Mouse (Mus musculus) brown adipose tissue, adult 24 weeks (tissue): ENCODE measurements around the gene Tmem174. TPM values are rescaled to one million over a fixed set of nuclear protein-coding genes. Genes with fewer than 3 reads are reported as not detected.
A peak's percentile ranks its signal among the peaks of the same experiment; 100 is the strongest.

ENCODE experiments used
- H3K27ac ChIP-seq: fragments of 200-500 bp; replicated peaks from 2 replicates; pipeline ENCODE4 v1.5.1; 2012; ENCODE audit warnings: low read depth, mild to moderate bottlenecking, low read length
- H3K4me1 ChIP-seq: fragments of 200-500 bp; 2 replicates; pipeline ENCODE4 v1.6.1; 2012; ENCODE audit warnings: low read length, mixed read lengths; ENCODE audit not compliant: control insufficient read depth, insufficient read depth, insufficient read length
- H3K4me3 ChIP-seq: fragments of 200-500 bp; 2 replicates; pipeline ENCODE4 v1.5.1; 2012; ENCODE audit warnings: low read depth, mild to moderate bottlenecking, low read length, moderate library complexity; ENCODE audit not compliant: insufficient read depth
- polyA plus RNA-seq: library from polyadenylated mRNA; stranded (reverse); fragments of >200 nt; gene quantifications from 2 replicates; pipeline ENCODE4 v1.2.4, GENCODE M21; 2012; ENCODE audit not compliant: missing spikeins, insufficient read depth, insufficient read length

The Tmem174 gene
- polyA plus RNA-seq, 1 experiment, result not detected

DNA sequence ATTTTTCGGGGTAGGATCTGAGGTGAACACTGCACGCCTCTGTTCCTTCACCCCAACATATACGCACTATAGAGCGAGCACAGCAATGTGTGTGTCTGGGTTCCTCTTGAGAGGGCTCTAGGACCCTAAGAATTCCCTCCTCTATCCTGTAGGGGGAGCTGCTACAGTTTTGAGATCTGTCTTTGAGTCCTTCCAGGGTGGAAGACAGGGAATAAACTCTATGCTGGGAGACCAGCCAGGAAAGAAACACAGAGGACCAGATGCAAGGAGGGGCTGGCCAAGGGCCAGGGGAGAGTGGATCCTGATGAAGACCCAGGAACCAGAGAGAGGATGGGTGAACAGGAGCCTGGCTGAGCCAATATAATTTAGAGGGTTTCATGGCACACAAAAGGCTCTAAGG is 40.5 kb downstream of the Tmem174 start:
- H3K27ac ChIP-seq, result no peak overlapping the region
- no peak overlapping the region for H3K4me3 ChIP-seq
- H3K4me1 ChIP-seq, result no peaks in the 10 kb centered on the region

DNA sequence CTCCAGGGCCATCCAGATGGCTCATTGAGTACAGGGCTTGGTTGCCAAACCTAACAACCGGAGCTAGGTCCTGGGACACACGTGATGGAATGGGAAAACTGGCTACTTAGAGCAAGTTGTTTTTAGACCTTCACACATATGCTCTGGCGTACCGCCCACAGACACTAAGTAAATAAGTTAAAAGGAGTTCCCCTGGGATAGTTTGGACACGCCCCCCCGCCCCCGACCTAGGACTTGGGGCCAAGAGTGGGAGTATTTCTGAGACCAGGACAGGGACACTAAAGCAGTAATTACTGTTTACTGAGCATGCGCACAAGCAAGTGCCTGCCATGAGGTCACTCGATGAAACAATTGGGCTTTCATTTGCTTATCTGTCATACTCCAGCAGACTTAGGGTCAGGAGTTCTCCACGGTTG is 42.5 kb downstream of the Tmem174 start:
- H3K4me1 ChIP-seq, result no peaks in the 10 kb centered on the region
- H3K27ac ChIP-seq, result no peak overlapping the region
- no peak overlapping the region for H3K4me3 ChIP-seq

DNA sequence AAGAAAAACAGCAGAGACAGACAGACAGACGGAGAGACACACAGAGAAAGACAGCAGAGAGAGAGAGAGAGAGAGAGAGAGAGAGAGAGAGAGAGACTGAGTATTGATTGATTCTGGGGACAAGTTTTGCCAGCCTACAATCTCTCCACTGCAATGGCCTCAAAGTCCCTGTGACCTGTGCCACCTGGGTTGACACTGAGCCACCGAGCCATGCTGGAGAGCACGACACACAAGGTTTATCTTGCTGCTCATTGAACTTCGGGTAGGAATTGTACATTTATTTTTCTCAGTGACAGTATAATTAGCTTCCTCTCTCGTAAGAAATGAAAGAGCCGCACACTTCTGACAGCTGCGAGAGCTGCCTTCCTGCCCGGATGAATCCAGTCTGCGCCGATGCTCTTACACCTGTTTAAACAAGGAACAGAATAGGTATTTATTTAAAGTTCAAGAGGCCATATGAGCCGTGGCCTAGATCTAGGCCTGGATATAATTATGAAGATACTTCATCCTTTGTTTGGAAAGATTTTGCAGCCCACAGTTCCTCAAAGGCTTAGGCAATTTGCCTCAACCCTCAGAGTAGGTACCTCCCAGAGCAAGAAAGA is 43.2 kb downstream of the Tmem174 start:
- Histone ChIP-seq H3K4me3 (no peak overlapping the region), H3K27ac (no peak overlapping the region), H3K4me1 (no peaks in the 10 kb centered on the region)

DNA sequence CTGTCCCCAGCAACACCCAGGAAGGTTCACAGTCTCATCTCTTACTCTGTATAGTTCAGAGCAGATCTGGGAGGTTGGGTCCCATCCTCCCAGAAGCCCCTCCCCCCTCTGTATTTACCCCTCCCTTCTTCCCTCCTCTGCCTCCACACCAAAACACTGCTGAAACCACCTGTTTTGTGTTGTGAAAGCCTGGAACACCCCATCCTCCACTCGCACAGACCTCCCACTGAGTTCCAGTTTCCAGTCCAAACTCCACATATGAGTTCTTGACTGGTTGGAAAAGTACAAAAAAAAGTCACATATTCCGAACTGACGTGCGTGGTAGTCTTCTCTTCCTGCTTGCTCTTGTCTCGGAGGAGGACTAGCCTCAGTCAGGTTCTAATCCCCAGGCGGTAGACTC is 45.8 kb downstream of the Tmem174 start:
- Histone ChIP-seq H3K4me3 (no peak overlapping the region), H3K4me1 (no peaks in the 10 kb centered on the region), H3K27ac (no peak overlapping the region)

DNA sequence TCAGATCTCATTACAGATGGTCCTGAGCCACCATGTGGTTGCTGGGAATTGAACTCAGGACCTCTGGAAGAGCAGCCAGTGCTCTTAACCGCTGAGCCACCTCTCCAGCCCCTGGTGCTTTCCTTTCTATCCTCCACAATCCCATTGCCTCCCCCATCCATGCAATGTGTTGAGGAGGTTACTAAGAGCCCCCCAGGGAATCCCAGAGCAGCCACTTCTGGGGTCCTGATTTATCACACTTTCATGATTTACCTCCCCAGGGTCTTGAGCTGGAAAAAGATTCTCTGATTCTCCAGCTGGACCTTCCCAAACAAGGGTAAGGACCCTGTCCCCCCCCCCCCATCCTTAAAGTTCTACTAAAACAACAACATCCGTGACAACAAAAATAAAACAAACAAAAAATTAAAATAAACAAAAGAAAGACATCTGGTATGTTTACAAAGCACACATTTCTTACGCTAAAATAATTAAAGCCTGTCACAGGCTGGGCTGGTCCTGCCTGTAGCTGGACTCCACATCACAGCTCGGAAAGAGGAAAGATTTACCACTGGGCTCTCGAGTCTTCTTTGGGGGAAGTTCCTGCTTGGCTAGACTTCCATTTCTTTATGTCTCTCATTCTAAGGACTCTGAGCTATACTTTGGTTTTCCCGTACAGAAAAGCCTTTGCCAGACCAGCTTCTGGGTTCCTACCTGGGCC is 46.4 kb downstream of the Tmem174 start:
- Histone ChIP-seq H3K4me1 (no peaks in the 10 kb centered on the region), H3K27ac (no peak overlapping the region), H3K4me3 (no peak overlapping the region)

DNA sequence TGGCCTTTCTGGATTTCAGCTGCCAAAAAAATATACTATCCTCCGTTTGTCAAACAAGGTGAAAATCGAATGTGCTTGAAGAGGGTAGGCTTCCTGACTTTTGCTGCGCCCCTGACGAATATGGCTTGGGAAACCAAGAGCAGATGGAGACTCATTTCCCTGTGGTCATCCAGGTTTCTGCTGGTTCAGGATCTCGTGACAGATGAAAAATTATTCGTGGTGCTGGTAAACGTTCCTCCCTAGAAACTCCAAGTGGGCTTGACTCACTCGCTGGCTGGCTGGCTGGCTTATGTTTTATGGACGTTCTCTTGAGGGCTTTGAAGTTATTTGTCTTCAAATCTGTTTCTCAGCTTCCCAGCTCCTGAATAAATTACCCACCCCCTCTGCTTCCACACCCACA is 47.6 kb downstream of the Tmem174 start:
- Histone ChIP-seq H3K4me3 (0 out of 2 replicates have a peak overlapping the region, but pooled peaks have one; percentile 19), H3K27ac (no peak overlapping the region)

DNA sequence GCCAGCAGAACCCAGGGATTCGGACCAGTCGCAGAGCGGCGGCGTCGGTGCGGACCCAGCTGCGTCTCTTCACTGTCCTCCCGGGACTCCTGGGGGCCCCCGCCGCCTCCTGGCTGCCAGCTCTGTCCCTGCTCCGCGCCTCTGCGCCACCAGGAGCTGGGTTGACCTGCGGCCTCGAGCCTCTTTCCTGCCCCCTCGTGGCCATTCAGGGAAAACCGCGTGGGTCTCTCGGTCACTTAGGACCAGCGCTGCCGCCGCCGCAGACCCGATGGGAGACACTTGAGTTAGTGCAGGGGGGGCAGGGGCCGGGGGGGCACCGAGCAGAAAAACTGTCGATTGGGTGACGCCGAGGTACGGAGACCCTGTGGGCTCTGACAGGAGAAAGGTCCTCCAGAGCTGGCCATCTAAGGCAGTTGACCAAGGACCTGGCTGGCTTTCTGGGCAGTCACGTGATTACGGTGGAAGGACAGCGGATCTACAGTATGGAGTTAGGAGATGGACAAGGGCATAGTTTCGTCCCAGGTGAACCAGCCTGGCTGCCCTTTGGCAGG is 48.2 kb downstream of the Tmem174 start:
- H3K4me1 ChIP-seq, result no peaks in the 10 kb centered on the region
- H3K27ac ChIP-seq, result no peak overlapping the region
- peak overlapping the region; percentile 35 for H3K4me3 ChIP-seq

More for the DNA sequence above, 47.6 kb downstream of the Tmem174 start:
- H3K4me1 ChIP-seq, result no peaks in the 10 kb centered on the region

DNA sequence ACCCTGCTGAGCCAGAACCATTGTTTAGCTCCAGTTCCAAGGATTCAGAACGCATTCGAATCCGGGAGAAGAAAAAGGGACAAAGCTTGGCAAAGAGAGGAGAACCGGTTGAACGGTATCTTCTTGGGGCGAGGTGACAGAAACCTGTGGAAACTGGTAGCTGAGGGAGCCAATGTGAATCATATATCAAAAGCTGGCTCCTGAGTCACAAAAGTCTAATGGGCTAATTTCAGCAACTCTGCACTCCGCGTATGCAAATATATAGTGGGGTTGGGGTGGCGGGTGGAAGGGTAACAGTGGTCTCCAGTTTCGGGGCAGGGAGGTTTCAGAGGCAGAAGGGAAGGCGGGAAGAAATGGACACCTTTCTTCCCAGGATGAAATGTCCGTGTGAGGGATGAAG is 48.7 kb downstream of the Tmem174 start:
- Histone ChIP-seq H3K27ac (no peak overlapping the region), H3K4me3 (peak overlapping the region; percentile 35), H3K4me1 (no peaks in the 10 kb centered on the region)

DNA sequence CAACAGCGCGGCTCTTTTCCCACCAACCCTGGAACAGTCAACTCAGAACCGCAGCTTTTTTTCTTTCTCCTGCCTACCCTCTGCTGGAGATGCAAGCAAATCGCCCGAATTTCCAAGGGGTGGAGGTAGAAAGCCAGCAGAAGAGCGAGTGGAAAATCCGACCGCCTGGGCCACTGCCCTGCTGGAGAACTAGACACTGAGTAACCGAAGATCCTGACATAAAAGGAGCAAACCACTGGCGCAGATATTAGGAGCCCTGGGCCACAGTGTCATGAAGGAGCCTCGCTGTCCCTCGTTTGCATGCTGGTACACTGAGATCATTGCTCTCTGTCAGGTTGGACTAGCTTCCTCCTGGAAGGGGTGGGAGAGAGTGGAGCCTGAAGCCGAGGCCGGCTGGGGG is 49.6 kb downstream of the Tmem174 start:
- Histone ChIP-seq H3K4me1 (no peaks in the 10 kb centered on the region), H3K4me3 (no peak overlapping the region), H3K27ac (no peak overlapping the region)

DNA sequence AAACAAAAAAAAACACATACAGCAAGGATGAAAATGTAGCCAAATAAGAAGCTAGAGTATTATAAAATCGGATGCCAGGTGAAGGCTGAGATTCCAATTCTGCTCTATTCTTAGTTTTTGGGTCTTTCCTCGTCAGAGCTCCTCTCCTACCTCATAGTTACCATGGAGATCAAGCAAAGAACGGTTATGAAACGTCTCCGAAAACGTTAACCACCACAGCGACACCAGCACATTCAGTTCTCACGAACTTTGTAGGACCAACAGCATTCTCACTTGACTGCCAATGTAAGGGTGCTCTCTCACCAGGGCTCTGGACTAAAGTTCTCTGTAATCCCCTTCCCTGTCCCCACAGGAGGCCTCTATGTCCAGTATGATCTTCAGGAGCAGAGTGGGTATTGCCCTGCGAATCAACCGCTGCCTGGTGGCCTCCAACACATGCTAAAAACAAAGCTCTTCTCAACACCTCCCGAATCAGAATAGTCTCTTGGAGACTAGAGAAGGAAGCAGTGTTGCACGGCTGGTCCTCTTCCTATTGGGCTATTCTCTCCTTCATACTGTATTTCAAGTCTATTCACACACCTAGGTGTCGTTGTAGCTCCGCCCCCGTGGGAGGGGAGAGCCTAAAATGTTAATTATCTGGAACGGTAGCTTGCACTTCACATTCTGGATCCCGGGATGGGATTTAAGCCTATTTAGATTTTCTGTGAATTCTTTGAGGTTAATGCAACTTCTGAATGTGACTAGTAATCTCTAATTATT is 50.2 kb downstream of the Tmem174 start:
- Histone ChIP-seq H3K4me1 (no peaks in the 10 kb centered on the region), H3K4me3 (no peak overlapping the region), H3K27ac (no peak overlapping the region)

Other genes with a start within 250 kb of the Tmem174 start
- gene Gm10320, start 145.4 kb downstream of the Tmem174 start, polyA plus RNA-seq, result 19.1 TPM in 1 of 2 replicates, not detected in the other
- 1.2 TPM in 1 of 2 replicates, not detected in the other for gene Tmem171, start 57.4 kb upstream of the Tmem174 start, polyA plus RNA-seq
- gene Fcho2, start 178.0 kb upstream of the Tmem174 start, polyA plus RNA-seq, result 21.2 and 26.9 TPM in 2 replicates